Mouse (Mus musculus) forelimb bud, embryonic 11.5 days (tissue): ENCODE data around the gene Zdhhc6.

Source experiments
- DNase-seq: peaks from one replicate; pipeline ENCODE4 v3.0.0-alpha.2; 2012; ENCODE audit warnings: low read depth, low spot score

Gene Zdhhc6

GRCm38 (mm10) chr19:55258514-55258913, 57.3 kb downstream of the Zdhhc6 start:
- no peak for DNase-seq

GRCm38 (mm10) chr19:55257656-55258375, 58.0 kb downstream of the Zdhhc6 start:
- DNase-seq = no peak

GRCm38 (mm10) chr19:55256156-55256555, 59.7 kb downstream of the Zdhhc6 start:
- DNase-seq = no peak

- DNase-seq = peak; percentile 23
Observed at GRCm38 (mm10) chr19:55254513-55255016, 61.3 kb downstream of the Zdhhc6 start.

- DNase-seq = peak; percentile 36
Observed at GRCm38 (mm10) chr19:55253570-55254441, 62.0 kb downstream of the Zdhhc6 start.

GRCm38 (mm10) chr19:55253239-55253569, 62.6 kb downstream of the Zdhhc6 start:
- DNase-seq = no peak

- DNase-seq = no peak
Observed at GRCm38 (mm10) chr19:55251383-55252124, 64.3 kb downstream of the Zdhhc6 start, which contains the start of gene Acsl5. TSS of gene Acsl5 (plus strand) at chr19:55251938.

- no peak for DNase-seq
Observed at GRCm38 (mm10) chr19:55250451-55250850, 65.4 kb downstream of the Zdhhc6 start.

- DNase-seq = no peak
Observed at GRCm38 (mm10) chr19:55247991-55248520, 67.8 kb downstream of the Zdhhc6 start.

GRCm38 (mm10) chr19:55247563-55247962, 68.3 kb downstream of the Zdhhc6 start:
- DNase-seq = no peak

GRCm38 (mm10) chr19:55244791-55245231, 71.0 kb downstream of the Zdhhc6 start:
- peak; percentile 27 for DNase-seq

GRCm38 (mm10) chr19:55241186-55241645, 74.6 kb downstream of the Zdhhc6 start, which contains the start of gene Gucy2g:
TSS of gene Gucy2g (minus strand) at chr19:55241236.
- no peak for DNase-seq

GRCm38 (mm10) chr19:55239766-55240426, 75.9 kb downstream of the Zdhhc6 start:
- no peak for DNase-seq

GRCm38 (mm10) chr19:55236564-55236963, 79.3 kb downstream of the Zdhhc6 start:
- DNase-seq = no peak

- DNase-seq = no peak
Observed at GRCm38 (mm10) chr19:55236026-55236425, 79.8 kb downstream of the Zdhhc6 start.

GRCm38 (mm10) chr19:55232136-55232535, 83.7 kb downstream of the Zdhhc6 start:
- DNase-seq = no peak

GRCm38 (mm10) chr19:55231081-55231480, 84.8 kb downstream of the Zdhhc6 start:
- no peak for DNase-seq

GRCm38 (mm10) chr19:55227135-55227534, 88.7 kb downstream of the Zdhhc6 start:
- no peak for DNase-seq

- no peak for DNase-seq
Observed at GRCm38 (mm10) chr19:55226621-55227020, 89.2 kb downstream of the Zdhhc6 start.

- DNase-seq = no peak
Observed at GRCm38 (mm10) chr19:55222268-55222667, 93.6 kb downstream of the Zdhhc6 start.
